ENCODE assay signal across 23 mouse cellular contexts in genomic region chr16:95608624-95609023, GRCm38 (mm10). TPM values are rescaled to one million over a fixed set of nuclear protein-coding genes. Genes with fewer than 3 reads are reported as not detected.
A peak's percentile ranks its signal among the peaks of the same experiment; 100 is the strongest.
DNase-seq lines count a peak whose midpoint lies in the region; ATAC-seq and TF ChIP-seq lines count a peak whose summit lies in the region.
"Had no signal": no experiment of that assay in that cellular context is flagged by ENCODE, and none has a peak within 500 bp of the region (broad histone marks: within the 10 kb centered on the region; RNA-seq: fewer than 3 reads in every experiment).

No protein-coding gene starts in this region.

- no peak overlapping the region for H3K4me3 ChIP-seq in midbrain, embryonic 11.5 days (ENCODE audit: low read depth, low read length)
- no peak overlapping the region for H3K4me3 ChIP-seq in midbrain, embryonic 15.5 days
- H3K4me3 ChIP-seq in CH12.LX (replicated peaks in 1 of 3; ENCODE audit: low read depth in 2 of 3, low read length in 2 of 3, poor library complexity in 1 of 3), result no peak overlapping the region
- H3K4me3 ChIP-seq in hindbrain, embryonic 11.5 days (ENCODE audit: low read depth, low read length), result no peak overlapping the region
- H3K4me3 ChIP-seq: embryonic facial prominence, embryonic 13.5 days; forebrain, embryonic 12.5 days; heart, embryonic 15.5 days; intestine, embryonic 15.5 days had no signal

- no peaks in the 10 kb centered on the region for H3K4me1 ChIP-seq in midbrain, embryonic 11.5 days (ENCODE audit: control insufficient read depth, insufficient read depth, low read length)
- no peaks in the 10 kb centered on the region for H3K4me1 ChIP-seq in midbrain, embryonic 15.5 days
- peaks cover 7 to 10% of the 10 kb centered on the region in 2 experiments for H3K4me1 ChIP-seq in CH12.LX (ENCODE audit: control insufficient read depth in 1 of 2, insufficient read depth in 2 of 2)
- H3K4me1 ChIP-seq in hindbrain, embryonic 11.5 days (replicated peaks; ENCODE audit: control insufficient read depth, insufficient read depth, low read length), result no peaks in the 10 kb centered on the region
- H3K4me1 ChIP-seq: embryonic facial prominence, embryonic 13.5 days; forebrain, embryonic 12.5 days; heart, embryonic 15.5 days; intestine, embryonic 15.5 days had no signal

- WGBS in midbrain, embryonic 11.5 days, result 84% methylated on average over 7 of the region's 7 CpGs
- WGBS in midbrain, embryonic 15.5 days, result 76% methylated on average over 7 of the region's 7 CpGs
- WGBS in hindbrain, embryonic 11.5 days, result 73% methylated on average over 7 of the region's 7 CpGs

- H3K27me3 ChIP-seq in midbrain, embryonic 11.5 days (ENCODE audit: control insufficient read depth, insufficient read depth, low read length), result no peaks in the 10 kb centered on the region
- H3K27me3 ChIP-seq in midbrain, embryonic 15.5 days (replicated peaks), result no peaks in the 10 kb centered on the region
- peaks cover 3% of the 10 kb centered on the region for H3K27me3 ChIP-seq in CH12.LX (replicated peaks)
- H3K27me3 ChIP-seq in hindbrain, embryonic 11.5 days (ENCODE audit: control insufficient read depth, insufficient read depth, low read length), result no peaks in the 10 kb centered on the region
- H3K27me3 ChIP-seq: heart, embryonic 15.5 days; intestine, embryonic 15.5 days; Patski had no signal

- no peak overlapping the region for H3K27ac ChIP-seq in midbrain, embryonic 11.5 days (ENCODE audit: low read depth, low read length)
- H3K27ac ChIP-seq in midbrain, embryonic 15.5 days, result no peak overlapping the region
- H3K27ac ChIP-seq in CH12.LX (ENCODE audit: insufficient read depth, low read depth), result no peak overlapping the region
- no peak overlapping the region for H3K27ac ChIP-seq in hindbrain, embryonic 11.5 days (ENCODE audit: low read depth, low read length)
- H3K27ac ChIP-seq: embryonic facial prominence, embryonic 13.5 days; forebrain, embryonic 12.5 days; heart, embryonic 15.5 days; hindbrain, embryonic 14.5 days; intestine, embryonic 15.5 days had no signal

- no peaks in the 10 kb centered on the region for H3K79me2 ChIP-seq in CH12.LX (replicated peaks; ENCODE audit: control insufficient read depth, extremely low read depth, insufficient read depth, poor library complexity, severe bottlenecking)

- H3K4me2 ChIP-seq in midbrain, embryonic 11.5 days, result no peak overlapping the region
- no peak overlapping the region for H3K4me2 ChIP-seq in midbrain, embryonic 15.5 days
- H3K4me2 ChIP-seq in CH12.LX (ENCODE audit: insufficient read depth, low read depth, poor library complexity, severe bottlenecking), result no peak overlapping the region
- no peak overlapping the region for H3K4me2 ChIP-seq in hindbrain, embryonic 11.5 days (replicated peaks; ENCODE audit: low read depth, low read length)
- H3K4me2 ChIP-seq: embryonic facial prominence, embryonic 13.5 days; forebrain, embryonic 12.5 days; heart, embryonic 11.5 days; heart, embryonic 15.5 days; hindbrain, embryonic 14.5 days; intestine, embryonic 15.5 days had no signal

- no peaks in the 10 kb centered on the region for H3K9me3 ChIP-seq in midbrain, embryonic 11.5 days (ENCODE audit: control insufficient read depth, low read length)
- H3K9me3 ChIP-seq in midbrain, embryonic 15.5 days, result no peaks in the 10 kb centered on the region
- no peaks in the 10 kb centered on the region for H3K9me3 ChIP-seq in CH12.LX (replicated peaks; ENCODE audit: low read length)
- no peaks in the 10 kb centered on the region for H3K9me3 ChIP-seq in hindbrain, embryonic 11.5 days (ENCODE audit: control insufficient read depth, low read length)
- H3K9me3 ChIP-seq: embryonic facial prominence, embryonic 13.5 days; forebrain, embryonic 12.5 days; G1E; heart, embryonic 15.5 days; intestine, embryonic 15.5 days had no signal

- no peak for TF ChIP-seq POLR2A in CH12.LX (IDR thresholded peaks at IDR 0.05; ENCODE audit: low read depth, low read length)

- TF ChIP-seq EP300 in CH12.LX (IDR thresholded peaks at IDR 0.05; ENCODE audit: low read length), result no peak

- no peak for ATAC-seq in midbrain, embryonic 11.5 days (ENCODE audit: low FRiP score)
- no peak for ATAC-seq in midbrain, embryonic 15.5 days (replicated peaks)
- no peak for ATAC-seq in hindbrain, embryonic 11.5 days (ENCODE audit: low FRiP score)
- ATAC-seq: forebrain, embryonic 16.5 days; intestine, embryonic 15.5 days; Patski had no signal

- TF ChIP-seq CTCF in CH12.LX (conservative IDR thresholded peaks at IDR 0.05 in 1 of 2, IDR thresholded peaks at IDR 0.05 in 1 of 2; ENCODE audit: low read depth in 2 of 2, low read length in 2 of 2), result no peak

- H3K9ac ChIP-seq in midbrain, embryonic 11.5 days (ENCODE audit: low read length), result no peak overlapping the region
- H3K9ac ChIP-seq in midbrain, embryonic 15.5 days, result no peak overlapping the region
- H3K9ac ChIP-seq in CH12.LX (ENCODE audit: insufficient read depth, low read depth), result no peak overlapping the region
- H3K9ac ChIP-seq in hindbrain, embryonic 11.5 days (ENCODE audit: low read depth, low read length), result no peak overlapping the region
- H3K9ac ChIP-seq: embryonic facial prominence, embryonic 13.5 days; forebrain, embryonic 12.5 days; heart, embryonic 15.5 days; hindbrain, embryonic 14.5 days; intestine, embryonic 15.5 days had no signal

- peak; percentile 23 for DNase-seq in midbrain, embryonic 11.5 days (ENCODE audit: low spot score, missing footprints)
- DNase-seq in 416B (ENCODE audit: low read depth) (peak; percentile 61), CH12.LX (ENCODE audit: extremely low read depth) (peak; percentile 36), R1 (ENCODE audit: low read depth, low spot score) (peak; percentile 93)
- DNase-seq in hindbrain, embryonic 11.5 days (ENCODE audit: low spot score), result no peak
- DNase-seq in natural killer cell, adult 2 months (ENCODE audit: low spot score in 2 of 2), result no peak
- DNase-seq: adrenal gland, postnatal 10 days; cerebellum, adult 18-20 months; cerebellum, adult 9-11 months; cerebellum, postnatal 36 days; gastrocnemius, postnatal 10 days; heart, adult 18-20 months; heart, postnatal 14 days had no signal

- in situ Hi-C loops in CH12.LX (cut with MboI; ENCODE audit: low pct_ligation_motif_present, low pct_unique_long_range_greater_than_20kb, low sequenced_read_pairs), result no loop called here

- no peak for TF ChIP-seq RAD21 in CH12.LX (IDR thresholded peaks at IDR 0.05; ENCODE audit: low read depth, low read length)

- no peaks in the 10 kb centered on the region for H3K36me3 ChIP-seq in midbrain, embryonic 11.5 days (ENCODE audit: control insufficient read depth, insufficient read depth, low read length)
- H3K36me3 ChIP-seq in midbrain, embryonic 15.5 days (replicated peaks), result no peaks in the 10 kb centered on the region
- H3K36me3 ChIP-seq in CH12.LX (replicated peaks in 1 of 2; ENCODE audit: control insufficient read depth in 1 of 2, insufficient read depth in 1 of 2, low read length in 1 of 2), result no peaks in the 10 kb centered on the region
- H3K36me3 ChIP-seq in hindbrain, embryonic 11.5 days (ENCODE audit: control insufficient read depth, insufficient read depth, low read length), result no peaks in the 10 kb centered on the region
- H3K36me3 ChIP-seq: embryonic facial prominence, embryonic 13.5 days; forebrain, embryonic 12.5 days; G1E; heart, embryonic 15.5 days; intestine, embryonic 15.5 days had no signal

- dilution Hi-C loops in CH12.LX (cut with MboI; ENCODE audit: extremely low pct_ligation_motif_present, extremely low pct_unique_long_range_greater_than_20kb, low sequenced_read_pairs), result no loop called here

TF ChIP-seq in CH12.LX, 34 proteins besides CTCF, POLR2A, EP300 and RAD21:
- TF ChIP-seq MEF2A (IDR thresholded peaks at IDR 0.05; ENCODE audit: borderline replicate concordance, low read depth, low read length) (no peak), NRF1 (IDR thresholded peaks at IDR 0.05; ENCODE audit: low read depth, low read length) (peak; percentile 41; the same call in 1 of the 2 replicates)

RNA-seq across cellular contexts. Expression of gene Erg, which starts 22.2 kb away (rescaled TPM):
- 1.1 and 2.6 TPM in 2 replicates for polyA plus RNA-seq in midbrain, embryonic 11.5 days (2014; fragmentation: Nextera tagmentation; extraction: Ambion mirVana)
- 2.6 and 2.8 TPM in 2 replicates for polyA plus RNA-seq in midbrain, embryonic 15.5 days (2015; fragmentation: Nextera tagmentation; extraction: Ambion mirVana)
- total RNA-seq in CH12.LX (2012; rRNA removed) (0.34 and 0.42 TPM in 2 replicates), CH12.LX (2014; rRNA removed) (0.07 and 0.11 TPM in 2 replicates)
- 0.78 and 0.81 TPM in 2 replicates for polyA plus RNA-seq in CH12.LX (2012; ENCODE audit: insufficient read length, low read depth)
- polyA plus RNA-seq in hindbrain, embryonic 11.5 days (2014; fragmentation: Nextera tagmentation; extraction: Ambion mirVana), result 3.0 and 3.4 TPM in 2 replicates
- polyA plus RNA-seq: Patski had no signal

Comparison
In these comparisons a context has a peak if more than half of its experiments do, and no peak if none do; other contexts are left out.
1. DNase-seq: peak in midbrain, embryonic 11.5 days (single experiment), 416B (single experiment), CH12.LX (single experiment) and R1 (single experiment); none in hindbrain, embryonic 11.5 days (single experiment) and natural killer cell, adult 2 months (0 of 2).